Mouse (Mus musculus) embryonic fibroblast, embryonic 13.5 days (primary cell): ENCODE results near the gene Tmem120a. TPM values are rescaled to one million over a fixed set of nuclear protein-coding genes. Genes with fewer than 3 reads are reported as not detected.
A peak's percentile ranks its signal among the peaks of the same experiment; 100 is the strongest.

Source experiments
- H3K27ac ChIP-seq: 2 replicates; pipeline ENCODE4 v1.5.1; 2012; ENCODE audit warnings: low read length, control low read depth, inconsistent platforms; ENCODE audit not compliant: insufficient read depth
- H3K4me1 ChIP-seq: 2 replicates; pipeline ENCODE4 v1.6.1; 2011; ENCODE audit warnings: low read length; ENCODE audit not compliant: control insufficient read depth, insufficient read depth
- H3K4me3 ChIP-seq: 2 replicates; pipeline ENCODE4 v1.5.1; 2011; ENCODE audit warnings: mild to moderate bottlenecking, control low read depth, low read length; ENCODE audit not compliant: insufficient read depth
- CTCF ChIP-seq: IDR thresholded peaks from 2 replicates; pipeline ENCODE4 v1.5.1; 2011; ENCODE audit warnings: mild to moderate bottlenecking, control low read depth, low read length, moderate library complexity, borderline replicate concordance; ENCODE audit not compliant: insufficient read depth
- POLR2A ChIP-seq: IDR thresholded peaks from 2 replicates; pipeline ENCODE4 v1.6.1; 2011; ENCODE audit warnings: low read depth, mild to moderate bottlenecking, control low read depth, low read length, moderate library complexity
- polyA plus RNA-seq: library from polyadenylated mRNA; stranded (reverse); fragments of >200 nt; gene quantifications from 2 replicates; pipeline ENCODE4 v1.2.4, GENCODE M21; 2011; ENCODE audit warnings: low read depth; ENCODE audit not compliant: missing spikeins, insufficient read length

Gene Tmem120a
- polyA plus RNA-seq, 1 experiment: 89.3 TPM

DNA sequence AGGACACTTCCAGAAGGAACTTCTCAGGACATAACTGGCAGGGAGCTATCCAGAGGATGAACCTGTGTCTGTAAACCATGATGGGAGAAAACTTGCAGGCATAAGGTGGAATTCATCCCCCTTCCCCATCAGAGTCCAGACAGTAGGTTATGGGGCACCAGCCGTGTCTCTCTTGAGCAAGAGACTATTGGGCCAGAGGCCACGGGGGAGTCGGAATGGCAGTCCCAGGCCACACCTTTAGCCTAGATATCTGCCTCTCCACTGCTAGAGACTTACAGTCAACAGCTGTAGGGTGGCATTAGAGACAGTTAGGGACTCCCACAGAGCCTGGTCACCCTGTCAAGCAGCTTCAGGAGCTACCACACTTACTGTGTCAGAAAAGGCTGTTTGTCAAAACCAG, 17.6 kb upstream of the Tmem120a start:
- Histone ChIP-seq H3K4me1 (no peaks in the 10 kb centered on the region), H3K27ac (no peak overlapping the region), H3K4me3 (no peak overlapping the region)
- TF ChIP-seq CTCF (no peak), POLR2A (no peak)

DNA sequence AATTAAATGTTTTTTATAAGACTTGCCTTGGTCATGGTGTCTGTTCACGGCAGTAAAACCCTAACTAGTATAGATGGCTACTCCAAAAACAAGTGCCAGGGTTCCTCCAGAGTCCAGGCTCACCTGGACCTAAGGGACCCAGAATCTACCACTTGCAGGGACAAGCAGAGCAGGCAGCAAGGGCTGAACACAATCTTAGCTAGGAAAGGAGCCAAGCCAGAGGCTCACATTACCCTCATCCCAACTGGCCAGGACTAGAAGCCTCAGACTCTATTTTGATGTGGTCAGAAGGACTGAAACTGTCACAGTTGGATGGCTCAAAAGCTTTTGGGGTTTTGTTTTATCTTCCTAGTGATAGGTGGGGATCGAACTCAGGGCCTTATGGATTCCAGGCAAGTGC, 7.3 kb upstream of the Tmem120a start:
- Histone ChIP-seq H3K4me3 (no peak overlapping the region), H3K4me1 (no peaks in the 10 kb centered on the region), H3K27ac (no peak overlapping the region)
- TF ChIP-seq POLR2A (no peak), CTCF (no peak)

DNA sequence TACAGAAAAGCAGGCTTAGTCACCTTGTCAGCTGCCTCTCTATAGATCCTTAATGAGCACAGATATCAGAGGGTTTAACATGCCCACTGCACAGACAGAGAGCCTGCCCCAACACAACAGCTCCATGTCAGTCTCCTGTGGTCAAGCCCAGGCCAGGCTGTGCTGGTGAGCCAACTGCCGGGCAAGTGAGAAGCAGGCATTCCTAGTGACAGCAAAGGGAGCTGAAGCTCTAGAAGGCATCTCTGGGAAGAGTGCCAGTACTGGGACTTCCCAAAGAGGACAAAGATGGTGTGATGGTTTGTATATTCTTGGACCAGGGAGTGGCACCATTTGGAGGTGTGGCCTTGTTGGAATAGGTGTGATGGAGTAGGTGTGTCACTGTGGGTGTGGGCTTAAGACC, 6.8 kb upstream of the Tmem120a start:
- Histone ChIP-seq H3K4me1 (no peaks in the 10 kb centered on the region), H3K4me3 (no peak overlapping the region), H3K27ac (no peak overlapping the region)
- TF ChIP-seq CTCF: no peak
- no peak for TF ChIP-seq POLR2A

DNA sequence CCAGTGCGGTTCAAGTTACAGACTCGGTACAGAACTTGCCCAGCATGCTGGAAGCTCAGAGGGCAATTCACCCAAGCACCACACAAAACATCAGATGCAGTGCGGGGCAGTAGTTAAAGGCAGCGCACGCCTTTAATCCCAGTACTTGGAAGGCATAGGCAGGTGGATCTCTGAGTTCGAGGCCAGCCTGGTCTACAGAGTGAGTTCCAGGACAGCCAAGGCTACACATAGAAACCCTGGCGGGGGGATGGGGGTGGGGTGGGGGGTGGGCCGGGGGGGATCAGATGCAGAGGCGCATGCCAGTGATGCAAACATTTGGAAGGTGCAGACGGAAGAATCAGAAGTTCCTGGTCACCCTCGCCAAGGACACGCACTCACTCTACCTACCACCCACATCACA, 494 bp upstream of the Tmem120a start:
- Histone ChIP-seq H3K4me3 (peak overlapping the region; percentile 17; the same call in 1 of the 2 replicates), H3K4me1 (no peaks in the 10 kb centered on the region)
- TF ChIP-seq POLR2A (no peak), CTCF (no peak)

DNA sequence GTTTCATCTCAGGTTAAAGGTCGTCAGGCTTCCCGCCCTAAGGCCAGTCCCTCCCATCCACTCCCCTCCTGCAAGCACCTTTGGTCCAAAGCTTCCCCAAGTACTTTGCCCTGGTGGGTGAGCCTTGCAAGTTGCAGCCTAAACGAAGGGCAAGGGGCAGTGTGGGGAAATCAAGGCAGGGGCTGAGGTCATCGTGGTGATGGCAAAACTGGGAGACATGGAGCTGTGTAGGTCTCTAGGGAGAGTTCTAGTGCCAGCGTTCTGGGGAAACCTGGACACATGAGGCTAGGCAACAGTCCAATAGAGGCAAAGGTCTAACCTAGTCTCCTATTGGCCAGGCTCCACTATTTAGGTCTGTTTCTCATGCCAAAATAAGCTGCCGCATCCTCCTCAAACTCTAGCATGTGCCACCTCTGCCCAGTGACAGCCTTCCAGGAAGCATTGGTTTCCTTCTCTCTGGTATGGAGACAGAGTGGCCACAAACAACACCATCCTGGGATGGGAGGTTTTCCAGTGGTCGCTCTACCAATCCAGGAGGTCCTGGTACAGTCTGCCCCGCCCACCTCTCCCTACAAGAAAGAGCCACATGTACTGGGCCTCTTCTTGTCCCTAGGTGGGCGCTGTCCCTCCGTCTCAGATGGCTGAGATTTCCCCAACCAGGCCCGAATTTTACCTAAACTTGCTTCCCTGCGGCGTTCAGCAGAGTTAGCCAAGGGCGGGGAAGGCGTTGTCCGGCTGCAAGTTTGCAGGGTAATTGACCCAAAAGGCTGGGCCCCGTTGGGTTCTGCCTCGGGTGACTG, 1.1 kb downstream of the Tmem120a start:
- Histone ChIP-seq H3K4me3 (peak overlapping the region; percentile 92), H3K27ac (no peak overlapping the region)
- no peak for TF ChIP-seq CTCF

More for the DNA sequence above, 494 bp upstream of the Tmem120a start:
- peak overlapping the region; percentile 43 for H3K27ac ChIP-seq

DNA sequence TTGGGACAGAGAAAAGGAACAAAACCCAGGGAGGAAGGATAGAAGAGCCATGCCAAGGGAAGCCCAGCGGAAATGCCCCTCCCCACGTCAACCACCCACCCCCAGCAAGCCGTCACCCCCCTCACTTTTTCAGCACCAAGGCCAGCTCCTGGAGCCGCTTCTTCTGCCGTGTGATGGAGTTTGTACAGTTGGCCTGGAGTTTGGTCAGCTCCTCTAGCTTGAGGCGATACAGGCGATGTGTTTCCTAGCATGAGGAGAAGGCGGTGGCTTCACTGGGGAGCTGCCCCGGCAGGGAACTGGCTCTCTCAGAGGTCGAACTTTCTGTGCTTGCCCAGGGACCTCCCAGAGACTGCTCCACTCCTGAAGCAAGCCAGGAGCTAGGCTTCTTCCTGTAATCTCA, 2.1 kb downstream of the Tmem120a start:
- TF ChIP-seq CTCF (no peak), POLR2A (no peak)
- Histone ChIP-seq H3K4me3 (no peak overlapping the region), H3K4me1 (no peaks in the 10 kb centered on the region), H3K27ac (no peak overlapping the region)

More for the DNA sequence above, 1.1 kb downstream of the Tmem120a start:
- H3K4me1 ChIP-seq: no peaks in the 10 kb centered on the region

DNA sequence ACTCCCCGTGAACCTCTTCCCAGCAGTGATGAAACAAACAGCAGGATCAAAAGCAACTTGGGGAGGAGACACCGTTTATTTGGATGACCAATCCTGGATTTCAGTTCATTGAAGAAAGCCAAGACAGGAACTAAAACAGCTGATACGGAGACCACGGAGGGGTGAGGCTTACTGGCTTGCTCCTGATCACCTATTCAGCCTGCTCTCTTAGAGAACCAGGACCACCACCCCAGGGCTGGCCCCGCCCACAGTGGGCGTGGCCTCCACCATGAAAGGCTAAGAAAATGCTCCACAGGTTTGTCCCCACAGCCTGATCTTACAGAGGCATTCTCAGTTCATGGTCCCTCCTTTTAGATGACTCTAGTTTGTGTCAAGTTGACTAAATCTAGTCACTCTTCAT, 6.0 kb downstream of the Tmem120a start:
- TF ChIP-seq CTCF: no peak
- TF ChIP-seq POLR2A: no peak
- H3K27ac ChIP-seq: no peak overlapping the region
- H3K4me3 ChIP-seq: no peak overlapping the region
- no peaks in the 10 kb centered on the region for H3K4me1 ChIP-seq

DNA sequence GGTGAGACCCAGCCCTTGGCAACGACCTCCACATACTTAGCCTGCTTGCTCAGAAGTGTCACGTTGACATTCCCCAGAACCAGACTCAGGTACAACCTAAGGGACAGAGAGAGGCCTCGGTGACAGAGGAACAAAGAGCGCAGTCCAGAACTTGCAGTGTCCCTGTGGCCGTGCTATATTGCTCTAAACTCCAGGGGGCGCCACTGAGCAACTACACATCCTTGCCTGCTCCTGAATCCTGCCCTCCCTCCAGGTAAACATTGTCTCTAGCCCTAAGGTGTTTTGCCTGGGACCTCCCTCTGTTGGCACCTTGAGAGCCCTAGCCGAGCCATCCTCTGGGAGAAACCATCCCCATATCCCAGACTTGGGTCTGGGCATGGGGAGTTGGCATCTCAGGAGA, 7.1 kb downstream of the Tmem120a start:
- Histone ChIP-seq H3K4me3 (no peak overlapping the region), H3K4me1 (no peaks in the 10 kb centered on the region), H3K27ac (no peak overlapping the region)
- TF ChIP-seq CTCF (0 out of 2 replicates have a peak, but pooled peaks have one; percentile 14), POLR2A (no peak)

DNA sequence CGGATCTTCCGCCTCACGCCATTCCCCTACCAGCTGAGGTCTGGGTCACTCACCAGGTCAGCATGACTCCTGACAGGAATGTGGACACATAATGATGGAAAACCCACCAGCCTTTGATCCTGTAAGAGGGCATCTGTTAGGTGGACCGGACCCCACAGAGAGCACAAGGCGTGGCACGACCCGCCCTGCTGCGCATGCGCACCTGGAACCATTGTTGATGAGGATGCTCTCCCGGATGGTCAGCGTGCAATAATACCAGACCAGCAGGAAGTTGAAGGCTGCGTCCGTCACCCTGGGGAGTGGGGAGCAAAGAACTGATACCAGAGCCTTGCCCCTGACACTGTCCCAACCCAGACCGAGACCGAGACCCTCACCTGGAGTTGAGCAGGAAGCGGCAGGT, 7.7 kb downstream of the Tmem120a start:
- Histone ChIP-seq H3K27ac (no peak overlapping the region), H3K4me3 (no peak overlapping the region), H3K4me1 (no peaks in the 10 kb centered on the region)
- TF ChIP-seq POLR2A (no peak), CTCF (no peak)

DNA sequence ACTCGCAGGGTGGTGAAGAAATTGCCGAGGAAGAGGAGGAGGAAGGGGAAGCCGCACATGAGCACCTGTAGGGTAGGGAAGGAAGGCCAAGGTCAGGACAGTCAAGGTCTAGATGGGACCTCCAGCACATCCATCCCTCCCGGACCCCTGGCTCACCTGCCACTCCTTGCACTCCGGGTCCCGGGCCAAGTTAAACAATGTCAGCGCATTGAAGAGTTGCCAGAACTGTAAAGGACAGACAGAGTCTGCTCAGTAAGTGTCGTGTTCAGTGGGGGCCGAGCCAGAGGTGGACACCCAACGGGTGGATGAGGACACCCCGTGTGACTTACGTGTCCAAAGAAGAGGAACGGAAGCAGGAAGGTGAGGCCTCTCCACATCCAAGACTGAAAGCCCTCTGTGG, 8.5 kb downstream of the Tmem120a start:
- no peaks in the 10 kb centered on the region for H3K4me1 ChIP-seq
- no peak overlapping the region for H3K27ac ChIP-seq
- H3K4me3 ChIP-seq: no peak overlapping the region
- no peak for TF ChIP-seq CTCF
- TF ChIP-seq POLR2A: no peak
